Mouse (Mus musculus) midbrain, embryonic 13.5 days (tissue): Measurements from ENCODE around the gene Wdr91. TPM values are rescaled to one million over a fixed set of nuclear protein-coding genes. Genes with fewer than 3 reads are reported as not detected.

Experiments used
- ATAC-seq: fragments of 200-750 bp; cut with Nextera tagmentation; 2 replicates; pipeline ENCODE4 v1.8.0; 2017; ENCODE audit warnings: mild to moderate bottlenecking, moderate TSS enrichment, moderate library complexity
- H3K27ac ChIP-seq: fragments of 300-500 bp; sonication (generic); 2 replicates; pipeline ENCODE4 v1.5.1; 2015; ENCODE audit warnings: inconsistent platforms, mild to moderate bottlenecking, moderate library complexity
- H3K27me3 ChIP-seq: fragments of 300-500 bp; sonication (generic); 2 replicates; pipeline ENCODE4 v1.6.1; 2015; ENCODE audit warnings: mild to moderate bottlenecking, inconsistent platforms
- H3K36me3 ChIP-seq: fragments of 300-500 bp; sonication (generic); 2 replicates; pipeline ENCODE4 v1.6.1; 2015; ENCODE audit warnings: mild to moderate bottlenecking, inconsistent platforms
- H3K4me1 ChIP-seq: fragments of 300-500 bp; sonication (generic); replicated peaks from 2 replicates; pipeline ENCODE4 v1.6.1; 2015; ENCODE audit warnings: inconsistent platforms
- H3K4me2 ChIP-seq: fragments of 300-500 bp; sonication (generic); replicated peaks from 2 replicates; pipeline ENCODE4 v1.6.1; 2015; ENCODE audit warnings: moderate library complexity, mild to moderate bottlenecking, inconsistent platforms
- H3K4me3 ChIP-seq: fragments of 300-500 bp; sonication (generic); replicated peaks from 2 replicates; pipeline ENCODE4 v1.5.1; 2015; ENCODE audit warnings: mild to moderate bottlenecking, inconsistent platforms
- H3K9ac ChIP-seq: fragments of 300-500 bp; sonication (generic); replicated peaks from 2 replicates; pipeline ENCODE4 v1.6.1; 2015; ENCODE audit warnings: mild to moderate bottlenecking, inconsistent platforms
- H3K9me3 ChIP-seq: fragments of 300-500 bp; sonication (generic); 2 replicates; pipeline ENCODE4 v1.6.1; 2016; ENCODE audit warnings: mild to moderate bottlenecking, inconsistent platforms
- WGBS: fragments of 180-500 bp; shearing (Covaris S2); methylation state at CpG from one replicate; pipeline ENCODE4 v1.1.7; 2015; 5-methylcytosine and 5-hydroxymethylcytosine counted together
- polyA plus RNA-seq: library from polyadenylated mRNA; unstranded; fragments of >200 nt; fragmentation: Nextera tagmentation; extraction: Ambion mirVana; gene quantifications from 2 replicates; pipeline ENCODE4 v1.2.1, GENCODE M21; 2015

The Wdr91 gene
- polyA plus RNA-seq, result 12.0 and 13.9 TPM in 2 replicates

DNA sequence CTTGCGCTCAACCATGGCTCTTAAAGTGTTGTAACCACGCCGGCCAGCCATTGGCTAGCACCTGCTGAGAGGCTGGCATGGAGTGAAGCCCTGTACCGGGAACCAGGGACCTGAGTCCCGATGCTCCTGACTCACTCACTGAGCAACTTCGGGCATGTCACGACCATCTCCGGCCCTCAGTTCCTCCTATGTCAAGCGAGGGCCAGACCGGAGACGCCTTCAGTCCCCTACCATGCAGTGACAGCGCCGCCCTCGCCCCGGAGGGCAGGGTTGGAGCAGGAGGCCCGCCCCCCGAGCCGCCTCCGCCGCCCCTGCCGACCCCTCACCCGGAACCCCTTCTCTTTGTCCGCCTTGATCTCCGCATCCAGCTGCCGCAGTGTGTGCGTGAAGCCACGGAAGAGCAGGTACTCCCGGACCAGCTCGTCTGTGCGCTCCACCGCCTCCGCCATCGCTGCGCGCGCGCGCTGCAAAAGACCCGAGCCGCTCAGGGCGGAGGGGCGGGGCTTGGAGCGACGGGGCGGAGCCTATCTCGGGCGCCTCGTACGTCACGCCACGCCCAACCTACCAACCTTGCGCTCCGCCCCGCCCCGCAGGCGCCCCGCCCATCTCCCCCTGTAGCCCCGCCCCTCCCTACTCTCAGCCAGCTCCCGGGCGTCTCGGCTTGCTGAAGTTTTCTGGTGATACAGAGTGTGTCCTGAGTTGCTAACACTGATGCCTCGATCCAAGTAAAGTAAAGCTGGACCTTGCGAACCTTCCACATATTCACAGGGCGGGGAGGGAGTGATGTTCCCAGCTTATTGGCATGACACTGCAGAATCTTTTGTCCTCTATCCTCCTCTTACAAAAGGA is at the start of gene Wdr91:
Wdr91 (minus strand) TSS at position 506 of the 849 bp plus-strand sequence.
- H3K27me3 ChIP-seq, result no peaks in the 10 kb centered on the region
- 0% methylated on average over 60 of the region's 64 CpGs for WGBS
- peak within 1 kb of the TSS; percentile 77 for H3K4me3 ChIP-seq
- H3K36me3 ChIP-seq, result peaks cover 26% of the 10 kb centered on the region
- peak within 1 kb of the TSS; percentile 85 for H3K27ac ChIP-seq
- H3K4me1 ChIP-seq, result peaks cover 22% of the 10 kb centered on the region
- ATAC-seq, result peak; percentile 94
- H3K4me2 ChIP-seq, result peak within 1 kb of the TSS; percentile 78
- no peaks in the 10 kb centered on the region for H3K9me3 ChIP-seq
- peak within 1 kb of the TSS; percentile 75 for H3K9ac ChIP-seq

DNA sequence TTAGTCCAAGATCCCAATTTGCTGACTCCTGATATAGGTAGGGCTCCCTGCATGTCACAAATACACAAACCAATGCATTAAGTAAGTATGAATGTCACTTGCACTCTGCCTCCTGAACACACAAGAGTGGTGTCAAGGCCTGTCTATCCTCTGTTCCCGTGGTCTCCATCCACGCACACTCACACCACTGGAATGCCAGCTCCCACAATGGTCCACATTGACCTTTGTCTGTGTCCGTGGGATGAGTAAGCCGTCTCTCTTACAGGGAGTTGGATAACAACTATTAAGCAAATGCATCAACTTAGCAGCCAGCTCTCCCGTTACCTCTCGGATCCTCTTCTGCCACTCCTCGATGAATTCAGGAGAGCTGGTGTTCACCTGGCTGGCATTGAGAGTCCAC is 48.5 kb upstream of the Wdr91 start:
- no peak for ATAC-seq
- H3K27me3 ChIP-seq, result no peaks in the 10 kb centered on the region
- 90% methylated on average over 7 of the region's 7 CpGs for WGBS

GRCm38 (mm10) chr6:34955862-34956241 is 45.2 kb upstream of the Wdr91 start:
- H3K4me1 ChIP-seq, result peaks cover 11% of the 10 kb centered on the region
- H3K9me3 ChIP-seq, result no peaks in the 10 kb centered on the region
- no peak overlapping the region for H3K4me3 ChIP-seq
- peak overlapping the region; percentile 43 for H3K4me2 ChIP-seq
- no peaks in the 10 kb centered on the region for H3K36me3 ChIP-seq
- no peaks in the 10 kb centered on the region for H3K27me3 ChIP-seq
- no peak overlapping the region for H3K9ac ChIP-seq
- no peak overlapping the region for H3K27ac ChIP-seq
- WGBS, result 42% methylated on average over 8 of the region's 8 CpGs
- ATAC-seq, result no peak

More for the DNA sequence above, 48.5 kb upstream of the Wdr91 start:
- peaks cover 11% of the 10 kb centered on the region for H3K4me1 ChIP-seq
- no peak overlapping the region for H3K9ac ChIP-seq
- H3K9me3 ChIP-seq, result no peaks in the 10 kb centered on the region
- no peak overlapping the region for H3K4me2 ChIP-seq
- H3K27ac ChIP-seq, result no peak overlapping the region
- no peak overlapping the region for H3K4me3 ChIP-seq
- H3K36me3 ChIP-seq, result no peaks in the 10 kb centered on the region

- H3K36me3 ChIP-seq, result no peaks in the 10 kb centered on the region
- H3K4me1 ChIP-seq, result peaks cover 11% of the 10 kb centered on the region
- WGBS, result 53% methylated on average over 18 of the region's 18 CpGs
- H3K4me2 ChIP-seq, result peak overlapping the region; percentile 43
- no peaks in the 10 kb centered on the region for H3K27me3 ChIP-seq
- H3K9ac ChIP-seq, result no peak overlapping the region; the same call in 1 of the 2 replicates
- ATAC-seq, result peak; percentile 84
- H3K4me3 ChIP-seq, result peak overlapping the region; percentile 17; the same call in 1 of the 2 replicates
- no peaks in the 10 kb centered on the region for H3K9me3 ChIP-seq
- no peak overlapping the region for H3K27ac ChIP-seq
Measured at GRCm38 (mm10) chr6:34954926-34955861, 44.5 kb upstream of the Wdr91 start.

- H3K9me3 ChIP-seq, result no peaks in the 10 kb centered on the region
- no peak overlapping the region for H3K4me3 ChIP-seq
- no peak overlapping the region for H3K9ac ChIP-seq
- 78% methylated on average over 7 of the region's 7 CpGs for WGBS
- H3K36me3 ChIP-seq, result 0 out of 2 replicates have a peak, but pooled peaks cover 3% of the 10 kb centered on the region
- peaks cover 11% of the 10 kb centered on the region for H3K4me1 ChIP-seq
- no peak for ATAC-seq
- H3K4me2 ChIP-seq, result no peak overlapping the region
- H3K27me3 ChIP-seq, result no peaks in the 10 kb centered on the region; the same call in 1 of the 2 replicates
- no peak overlapping the region for H3K27ac ChIP-seq
Measured at GRCm38 (mm10) chr6:34951956-34952667, 41.4 kb upstream of the Wdr91 start.

GRCm38 (mm10) chr6:34951518-34951917 is 40.8 kb upstream of the Wdr91 start:
- peaks cover 11% of the 10 kb centered on the region for H3K4me1 ChIP-seq
- WGBS, result 83% methylated on average over 7 of the region's 7 CpGs
- no peak overlapping the region for H3K27ac ChIP-seq
- no peaks in the 10 kb centered on the region for H3K9me3 ChIP-seq
- no peak for ATAC-seq
- H3K27me3 ChIP-seq, result no peaks in the 10 kb centered on the region; the same call in 1 of the 2 replicates
- no peak overlapping the region for H3K4me3 ChIP-seq
- H3K36me3 ChIP-seq, result 0 out of 2 replicates have a peak, but pooled peaks cover 3% of the 10 kb centered on the region
- no peak overlapping the region for H3K4me2 ChIP-seq
- H3K9ac ChIP-seq, result no peak overlapping the region

DNA sequence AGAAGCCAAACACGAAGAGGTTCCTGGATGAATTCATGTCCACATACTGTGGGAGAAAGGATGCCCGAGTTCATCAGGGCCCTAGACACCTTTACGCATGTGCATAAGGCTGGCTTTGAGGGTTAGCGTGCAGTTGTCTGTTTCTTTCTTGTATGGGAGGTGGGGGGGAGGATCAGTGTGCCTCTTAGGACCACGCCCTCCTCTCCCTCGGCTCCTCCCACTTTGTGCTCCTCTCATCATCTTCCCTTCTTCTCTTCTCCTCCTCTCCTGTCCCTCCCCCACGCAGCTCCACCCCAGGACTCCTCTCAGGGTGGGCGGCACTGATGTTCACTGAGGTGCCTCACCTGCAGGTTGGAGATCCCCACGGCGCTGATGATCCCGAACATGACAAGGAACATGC is 37.8 kb upstream of the Wdr91 start:
- Histone ChIP-seq H3K4me3 (peak overlapping the region; percentile 19; the same call in 1 of the 2 replicates), H3K4me1 (no peaks in the 10 kb centered on the region), H3K9ac (no peak overlapping the region), H3K27me3 (no peaks in the 10 kb centered on the region; the same call in 1 of the 2 replicates), H3K27ac (no peak overlapping the region), H3K36me3 (0 out of 2 replicates have a peak, but pooled peaks cover 3% of the 10 kb centered on the region), H3K4me2 (peak overlapping the region; percentile 44), H3K9me3 (no peaks in the 10 kb centered on the region)
- WGBS, result 18% methylated on average over 11 of the region's 11 CpGs
- peak; percentile 30; the same call in 1 of the 2 replicates for ATAC-seq

DNA sequence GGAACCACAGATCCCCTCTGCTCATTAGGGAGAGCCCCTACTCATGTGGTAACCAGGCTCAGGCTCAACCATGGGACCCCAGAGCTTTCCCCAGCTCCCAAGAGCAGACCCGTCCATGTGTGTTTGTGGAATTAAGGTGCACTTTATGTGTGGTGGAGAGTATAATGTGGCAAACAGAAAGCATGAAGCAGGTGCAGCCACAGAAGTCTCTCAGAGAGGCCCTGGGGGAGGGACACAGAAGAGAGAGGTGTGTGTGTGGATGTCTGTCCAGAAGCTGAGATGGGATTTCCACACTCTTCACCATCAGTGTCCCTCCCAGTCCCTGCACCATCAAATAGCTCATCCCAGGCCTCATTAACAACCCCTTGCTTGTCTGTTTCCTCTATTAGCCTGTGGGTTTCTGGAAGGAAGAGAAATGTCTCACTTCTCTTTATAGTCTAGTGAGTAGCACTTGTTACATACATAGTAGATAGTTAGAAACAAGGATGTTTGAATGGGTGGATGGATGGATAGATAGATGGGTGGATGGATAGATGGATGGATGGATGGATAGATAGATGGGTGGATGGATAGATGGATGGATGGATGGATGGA is 35.9 kb upstream of the Wdr91 start:
- no peak overlapping the region for H3K9ac ChIP-seq
- no peak overlapping the region for H3K4me3 ChIP-seq
- no peak overlapping the region for H3K4me2 ChIP-seq
- 0 out of 2 replicates have a peak, but pooled peaks cover 3% of the 10 kb centered on the region for H3K36me3 ChIP-seq
- WGBS, result 100% methylated on average over 1 of the region's 1 CpGs
- H3K27me3 ChIP-seq, result no peaks in the 10 kb centered on the region; the same call in 1 of the 2 replicates
- ATAC-seq, result no peak
- H3K27ac ChIP-seq, result no peak overlapping the region
- H3K4me1 ChIP-seq, result no peaks in the 10 kb centered on the region
- no peaks in the 10 kb centered on the region for H3K9me3 ChIP-seq

DNA sequence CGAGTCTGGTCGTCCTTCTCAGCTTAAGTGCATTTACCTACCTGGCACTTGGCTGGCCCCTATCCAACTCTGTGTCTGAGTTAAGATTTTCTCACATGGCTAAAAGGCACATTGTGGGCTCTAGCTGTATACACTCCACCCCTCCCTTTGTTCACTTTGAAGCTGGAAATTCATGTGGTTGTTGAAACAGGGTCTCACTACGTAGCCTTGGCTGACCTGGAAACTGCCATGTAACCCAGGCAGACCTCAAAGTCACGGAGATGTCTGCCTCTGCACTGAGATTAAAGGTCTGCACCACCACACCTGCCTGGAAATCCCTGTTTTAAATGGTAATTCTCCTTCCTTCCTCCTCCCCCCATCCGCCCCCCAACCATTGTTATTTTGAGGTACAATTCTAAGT is 32.8 kb upstream of the Wdr91 start:
- no peaks in the 10 kb centered on the region; the same call in 1 of the 2 replicates for H3K27me3 ChIP-seq
- H3K27ac ChIP-seq, result no peak overlapping the region
- H3K4me2 ChIP-seq, result no peak overlapping the region
- H3K4me3 ChIP-seq, result no peak overlapping the region
- H3K4me1 ChIP-seq, result no peaks in the 10 kb centered on the region
- 83% methylated on average over 5 of the region's 5 CpGs for WGBS
- 0 out of 2 replicates have a peak, but pooled peaks cover 3% of the 10 kb centered on the region for H3K36me3 ChIP-seq
- no peak for ATAC-seq
- no peaks in the 10 kb centered on the region for H3K9me3 ChIP-seq
- H3K9ac ChIP-seq, result no peak overlapping the region

GRCm38 (mm10) chr6:34942446-34942845 is 31.8 kb upstream of the Wdr91 start:
- Histone ChIP-seq H3K4me2 (no peak overlapping the region), H3K9me3 (no peaks in the 10 kb centered on the region), H3K36me3 (no peaks in the 10 kb centered on the region), H3K27ac (no peak overlapping the region), H3K9ac (no peak overlapping the region), H3K27me3 (no peaks in the 10 kb centered on the region), H3K4me1 (no peaks in the 10 kb centered on the region), H3K4me3 (no peak overlapping the region)
- no peak for ATAC-seq
- 90% methylated on average over 9 of the region's 9 CpGs for WGBS

- no peak overlapping the region for H3K4me3 ChIP-seq
- 52% methylated on average over 2 of the region's 2 CpGs for WGBS
- no peak for ATAC-seq
- no peaks in the 10 kb centered on the region for H3K9me3 ChIP-seq
- no peaks in the 10 kb centered on the region for H3K36me3 ChIP-seq
- H3K27ac ChIP-seq, result no peak overlapping the region
- no peaks in the 10 kb centered on the region for H3K4me1 ChIP-seq
- H3K4me2 ChIP-seq, result no peak overlapping the region
- no peak overlapping the region for H3K9ac ChIP-seq
- no peaks in the 10 kb centered on the region for H3K27me3 ChIP-seq
Measured at GRCm38 (mm10) chr6:34941496-34941895, 30.8 kb upstream of the Wdr91 start.
